Mouse (Mus musculus) erythroblast, embryonic 14.5 days (primary cell): ENCODE results near the gene Wdcp. TPM values are rescaled to one million over a fixed set of nuclear protein-coding genes. Genes with fewer than 3 reads are reported as not detected.

Source experiments
- H3K27me3 ChIP-seq: 2 replicates; pipeline ENCODE4 v1.6.1; 2012; ENCODE audit warnings: inconsistent platforms; ENCODE audit not compliant: control insufficient read depth
- H3K36me3 ChIP-seq: 2 replicates; pipeline ENCODE4 v1.6.1; 2012; ENCODE audit warnings: mild to moderate bottlenecking, inconsistent platforms; ENCODE audit not compliant: control insufficient read depth
- H3K4me1 ChIP-seq: 2 replicates; pipeline ENCODE4 v1.6.1; 2012; ENCODE audit warnings: inconsistent platforms; ENCODE audit not compliant: control insufficient read depth
- H3K4me3 ChIP-seq: replicated peaks from 2 replicates; pipeline ENCODE3; 2012; ENCODE audit warnings: moderate library complexity, mild to moderate bottlenecking, inconsistent platforms
- H3K9me3 ChIP-seq: 2 replicates; pipeline ENCODE4 v1.6.1; 2012; ENCODE audit warnings: low read length, inconsistent platforms, mixed read lengths; ENCODE audit not compliant: control insufficient read depth
- GATA1 ChIP-seq: IDR thresholded peaks from 2 replicates; pipeline ENCODE4 v1.6.1; 2012; ENCODE audit warnings: low read length, inconsistent platforms, mixed read lengths
- TAL1 ChIP-seq: IDR thresholded peaks from 3 replicates; pipeline ENCODE4 v1.6.1; 2012; ENCODE audit warnings: low read length, inconsistent platforms, mixed read lengths
- polyA plus RNA-seq: library from polyadenylated mRNA; stranded (reverse); fragments of >175 nt; gene quantifications from 2 replicates; pipeline ENCODE4 v1.2.3, GENCODE M21; 2012

Gene Wdcp
- polyA plus RNA-seq, 1 experiment: 0.05 TPM

DNA sequence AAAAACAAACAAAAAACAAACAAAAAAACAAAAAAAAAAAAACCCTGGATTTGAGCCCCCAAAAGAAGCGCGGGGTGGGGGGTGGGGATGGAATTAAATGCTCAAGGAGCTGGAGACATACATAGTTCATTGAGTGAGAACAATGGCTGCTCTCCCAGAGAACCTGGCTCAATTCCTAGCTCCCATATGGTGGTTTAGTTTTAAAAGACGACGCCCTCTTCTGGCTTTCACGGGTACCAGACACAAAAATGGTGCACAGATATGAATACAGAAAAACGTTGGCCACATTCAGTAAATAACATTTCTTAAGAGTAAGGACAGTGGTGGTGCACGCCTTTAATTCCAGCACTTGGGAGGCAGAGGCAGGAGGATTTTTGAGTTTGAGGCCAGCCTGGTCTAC is 62.8 kb downstream of the Wdcp start:
- peaks cover 42% of the 10 kb centered on the region for H3K4me1 ChIP-seq
- H3K4me3 ChIP-seq: peak overlapping the region; percentile 93
- peaks cover 44% of the 10 kb centered on the region for H3K36me3 ChIP-seq
- no peaks in the 10 kb centered on the region for H3K27me3 ChIP-seq
- TF ChIP-seq GATA1: no peak
- no peak for TF ChIP-seq TAL1
- no peaks in the 10 kb centered on the region for H3K9me3 ChIP-seq

DNA sequence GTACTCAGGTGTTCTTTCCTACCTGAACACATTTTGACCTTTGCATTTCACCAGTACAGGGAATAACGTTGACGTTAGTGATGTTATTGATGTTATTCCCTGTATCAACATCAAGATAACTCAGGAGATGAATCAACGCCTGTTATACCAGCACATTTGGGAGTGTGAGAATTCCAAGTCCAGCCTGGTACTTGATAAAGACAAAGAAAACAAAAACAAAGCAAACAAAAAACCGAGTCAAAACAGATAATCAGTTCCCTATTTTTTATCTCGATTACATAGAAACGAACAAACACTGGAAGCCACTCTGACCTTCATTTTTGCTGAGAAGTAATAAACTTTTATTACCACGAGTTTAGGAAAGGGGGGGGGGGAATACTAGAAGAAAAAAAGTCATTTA is 63.4 kb downstream of the Wdcp start:
- peaks cover 42% of the 10 kb centered on the region for H3K4me1 ChIP-seq
- no peaks in the 10 kb centered on the region for H3K9me3 ChIP-seq
- peaks cover 39% of the 10 kb centered on the region for H3K36me3 ChIP-seq
- TF ChIP-seq TAL1 (no peak), GATA1 (no peak)
- peak overlapping the region; percentile 93 for H3K4me3 ChIP-seq
- H3K27me3 ChIP-seq: no peaks in the 10 kb centered on the region

DNA sequence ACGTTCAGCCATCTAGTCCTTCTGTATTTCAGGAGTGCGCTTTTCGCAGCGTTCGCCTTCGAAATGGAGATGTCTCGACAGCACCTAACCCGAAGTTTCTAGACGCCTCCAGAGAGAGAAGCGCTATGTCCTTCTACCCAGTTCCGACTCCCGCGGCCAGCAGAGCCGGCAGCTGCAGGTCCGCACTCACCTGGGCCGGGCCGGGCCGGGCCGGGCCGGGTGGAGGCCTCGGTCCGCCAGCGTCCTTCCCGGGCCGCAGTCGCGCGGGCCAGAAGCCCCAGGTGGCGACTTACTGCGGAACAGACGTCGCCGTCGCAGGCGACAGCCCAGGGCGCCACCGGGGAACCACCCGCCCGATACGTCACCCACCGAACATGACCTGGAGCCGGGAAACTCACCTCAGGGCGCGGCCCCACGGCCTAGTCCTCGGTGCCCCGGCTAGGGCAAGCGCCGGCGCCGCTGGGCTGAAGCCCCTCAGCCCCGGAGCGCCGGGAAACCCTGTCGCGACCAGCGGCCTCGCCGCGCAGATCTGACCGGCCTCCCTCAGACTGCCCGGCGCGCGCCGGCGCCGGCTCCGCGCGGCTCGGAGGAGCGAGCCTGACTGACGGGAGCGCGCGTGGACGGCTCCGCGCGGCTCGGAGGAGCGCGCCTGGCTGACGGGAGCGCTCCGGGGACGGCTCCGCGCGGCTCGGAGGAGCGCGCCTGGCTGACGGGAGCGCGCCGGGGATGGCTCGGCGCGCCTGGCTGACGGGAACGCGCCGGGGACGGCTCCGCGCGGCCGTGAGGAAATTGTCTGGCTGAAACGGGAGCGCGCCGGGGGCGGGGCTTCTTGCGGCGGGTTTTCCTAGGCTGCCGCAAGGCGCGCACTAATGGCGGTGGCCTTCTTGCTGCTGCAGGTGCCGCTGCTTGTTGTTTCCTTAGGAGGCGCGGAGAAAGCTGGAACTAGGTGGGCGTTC is 64.1 kb downstream of the Wdcp start, which contains the start of gene Ubxn2a:
Ubxn2a (minus strand) TSS at position 755 of the 956 bp plus-strand sequence.
- TF ChIP-seq TAL1 (no peak), GATA1 (no peak)
- H3K9me3 ChIP-seq: no peaks in the 10 kb centered on the region
- H3K36me3 ChIP-seq: peaks cover 32% of the 10 kb centered on the region
- H3K4me3 ChIP-seq: peak within 1 kb of the TSS; percentile 93
- peaks cover 42% of the 10 kb centered on the region for H3K4me1 ChIP-seq
- H3K27me3 ChIP-seq: no peaks in the 10 kb centered on the region

DNA sequence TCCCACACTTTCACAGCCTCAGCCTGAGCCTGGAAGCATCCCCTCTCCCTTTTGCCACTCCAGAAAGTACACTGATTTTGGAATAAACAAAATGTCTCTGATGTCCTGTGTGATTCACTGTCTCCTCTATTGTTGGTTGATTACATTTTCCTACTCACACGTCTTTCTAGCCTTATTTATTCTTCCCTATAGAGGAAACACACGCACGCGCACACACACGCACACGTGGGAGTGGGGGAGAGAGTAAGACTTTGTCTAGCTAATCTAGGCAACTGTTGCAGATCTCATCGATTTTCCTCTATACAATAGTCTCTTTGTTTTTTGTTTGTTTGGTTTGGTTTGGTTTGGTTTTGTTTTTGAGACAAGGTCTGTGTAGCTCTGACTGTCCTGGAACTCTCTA is 65.3 kb downstream of the Wdcp start:
- H3K9me3 ChIP-seq: no peaks in the 10 kb centered on the region
- H3K4me3 ChIP-seq: peak overlapping the region; percentile 93
- peaks cover 36% of the 10 kb centered on the region for H3K4me1 ChIP-seq
- no peaks in the 10 kb centered on the region for H3K27me3 ChIP-seq
- peaks cover 21% of the 10 kb centered on the region for H3K36me3 ChIP-seq
- TF ChIP-seq GATA1 (no peak), TAL1 (no peak)

Other genes with a start within 250 kb of the Wdcp start
- gene Fam228a, start 104.9 kb upstream of the Wdcp start, polyA plus RNA-seq: not detected in 2 replicates
- not detected in 2 replicates for gene Pfn4, start 74.3 kb upstream of the Wdcp start, polyA plus RNA-seq
- 0.01 and 0.02 TPM in 2 replicates for gene Fam228b, start 74.0 kb upstream of the Wdcp start, polyA plus RNA-seq
- 0.51 and 0.52 TPM in 2 replicates for gene Sf3b6, start 25.8 kb upstream of the Wdcp start, polyA plus RNA-seq
- 0.04 TPM in 1 of 2 replicates, not detected in the other for gene Fkbp1b, start 1.7 kb upstream of the Wdcp start, polyA plus RNA-seq
- gene Mfsd2b, start 31.1 kb downstream of the Wdcp start, polyA plus RNA-seq: 22.7 and 26.3 TPM in 2 replicates
- gene Ubxn2a, start 64.4 kb downstream of the Wdcp start, polyA plus RNA-seq: 0.87 and 1.5 TPM in 2 replicates
- gene Atad2b, start 74.0 kb downstream of the Wdcp start, polyA plus RNA-seq: 0.40 and 0.65 TPM in 2 replicates